7 mouse cellular contexts compared by ENCODE assay signal in the genomic region with DNA sequence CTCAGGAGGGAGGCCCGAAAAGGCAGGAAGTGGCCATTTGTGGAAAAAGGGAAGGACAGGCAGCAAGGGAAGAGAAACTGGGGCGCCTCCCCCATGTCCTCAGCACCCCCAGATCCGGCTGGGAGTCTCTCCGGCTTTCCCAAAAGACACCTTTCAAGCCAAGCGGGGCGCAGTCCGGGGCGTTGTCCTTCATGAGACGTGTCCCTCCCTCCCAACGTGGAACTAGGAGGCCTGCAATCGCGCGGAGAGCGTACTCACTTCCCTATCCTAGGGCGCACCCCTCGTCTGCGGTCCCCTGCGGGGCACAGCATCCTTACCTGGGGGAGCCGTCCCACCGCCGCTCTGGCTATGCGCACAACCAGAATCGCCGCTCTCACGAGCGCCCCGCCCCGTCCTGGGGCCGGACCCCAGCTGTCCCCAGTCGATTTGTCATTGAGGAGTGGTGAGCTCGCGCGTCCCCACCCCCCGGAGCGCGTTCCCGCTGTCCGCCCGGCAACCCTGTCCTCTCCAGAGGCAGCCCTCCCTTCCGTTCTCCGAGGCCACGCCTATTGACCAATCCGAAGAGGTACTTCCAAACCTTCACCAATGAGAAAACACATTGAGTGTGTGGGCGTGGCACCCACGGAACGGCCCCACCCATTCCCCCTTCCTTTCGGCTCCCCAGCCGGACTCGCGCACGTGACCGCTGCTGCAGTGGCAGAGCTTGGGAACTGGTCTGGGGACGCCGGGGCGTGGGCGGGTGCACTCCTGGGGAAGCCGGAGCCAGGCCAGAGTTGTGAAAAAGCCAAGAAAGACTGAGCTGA. TPM values are rescaled to one million over a fixed set of nuclear protein-coding genes. Genes with fewer than 3 reads are reported as not detected.
DNase-seq lines count a peak whose midpoint lies in the region; ATAC-seq lines count a peak whose summit lies in the region.

A gene (minus strand): TSS at position 535 of the 803 bp plus-strand sequence.

- H3K27me3 ChIP-seq in intestine, embryonic 15.5 days (replicated peaks), result no peaks in the 10 kb centered on the region
- peaks cover 33% of the 10 kb centered on the region for H3K27me3 ChIP-seq in midbrain, embryonic 10.5 days (ENCODE audit: low read depth, poor library complexity, severe bottlenecking)

- DNase-seq in adrenal gland, adult 2 months, result peak; percentile 99
- DNase-seq in embryo, embryonic 11.5 days (ENCODE audit: low read depth, low spot score), result peak; percentile 92
- peak; percentile 96 to 97 for DNase-seq in gastrocnemius, postnatal 36 days
- DNase-seq in left cerebral cortex, postnatal 25 days (ENCODE audit: low spot score in 2 of 2), result peak; percentile 97 to 99
- DNase-seq in midbrain, embryonic 10.5 days (ENCODE audit: low spot score), result peak; percentile 95
- peak; percentile 86 for DNase-seq in right cerebral cortex, postnatal 4 days

- peak within 1 kb of the TSS; percentile 69 for H3K4me2 ChIP-seq in intestine, embryonic 15.5 days (replicated peaks)

- H3K4me1 ChIP-seq in intestine, embryonic 15.5 days (replicated peaks), result peaks cover 9% of the 10 kb centered on the region
- peaks cover 26% of the 10 kb centered on the region for H3K4me1 ChIP-seq in midbrain, embryonic 10.5 days

- H3K9ac ChIP-seq in intestine, embryonic 15.5 days, result peak within 1 kb of the TSS; percentile 83

- peak within 1 kb of the TSS; percentile 82 for H3K27ac ChIP-seq in intestine, embryonic 15.5 days
- H3K27ac ChIP-seq in midbrain, embryonic 10.5 days (replicated peaks), result peak within 1 kb of the TSS; percentile 84

- no peaks in the 10 kb centered on the region for H3K9me3 ChIP-seq in intestine, embryonic 15.5 days
- H3K9me3 ChIP-seq in midbrain, embryonic 10.5 days (replicated peaks), result no peaks in the 10 kb centered on the region

- peak; percentile 98 for ATAC-seq in intestine, embryonic 15.5 days

- H3K4me3 ChIP-seq in intestine, embryonic 15.5 days (replicated peaks), result peak within 1 kb of the TSS; percentile 85
- H3K4me3 ChIP-seq in midbrain, embryonic 10.5 days, result peak within 1 kb of the TSS; percentile 65

- WGBS in intestine, embryonic 15.5 days, result under 1% methylated on average over 57 of the region's 57 CpGs
- under 1% methylated on average over 57 of the region's 57 CpGs for WGBS in midbrain, embryonic 10.5 days

- intact Hi-C loops in gastrocnemius, postnatal 36 days (cut with DNase I), result no loop called here
- intact Hi-C loops in left cerebral cortex, postnatal 25 days (cut with DNase I), result no loop called here

- H3K36me3 ChIP-seq in intestine, embryonic 15.5 days, result no peaks in the 10 kb centered on the region; the same call in 1 of the 2 replicates
- H3K36me3 ChIP-seq in midbrain, embryonic 10.5 days, result peaks cover 5% of the 10 kb centered on the region; the same call in 1 of the 2 replicates

RNA-seq across cellular contexts. Expression of the gene that starts here (rescaled TPM):
- total RNA-seq in adrenal gland, adult 2 months (2021), result 10 to 100 TPM; 60.0 to 60.4 TPM
- 40.7 and 46.7 TPM in 2 replicates for polyA plus RNA-seq in adrenal gland, adult 2 months (2012; rRNA removed)
- 1 to 10 TPM; 7.6 to 9.5 TPM for total RNA-seq in gastrocnemius, postnatal 36 days (2021)
- 172 and 179 TPM in 2 replicates for polyA plus RNA-seq in intestine, embryonic 15.5 days (2015; fragmentation: Nextera tagmentation; extraction: Ambion mirVana)
- 10 to 100 TPM; 22.7 to 24.0 TPM for total RNA-seq in left cerebral cortex, postnatal 25 days (2021)
- polyA plus RNA-seq in midbrain, embryonic 10.5 days (2016; fragmentation: Nextera tagmentation; extraction: Ambion mirVana), result 89.2 and 93.2 TPM in 2 replicates

Comparison
In these comparisons a context has a peak if more than half of its experiments do, and no peak if none do; other contexts are left out.
1. Peak in every context shown above with its lines: DNase-seq, ATAC-seq, H3K4me3 ChIP-seq and H3K27ac ChIP-seq.